Mouse (Mus musculus): ENCODE measurements around the gene Asb2. TPM values are rescaled to one million over a fixed set of nuclear protein-coding genes. Genes with fewer than 3 reads are reported as not detected.

Gene Asb2
- total and polyA plus RNA-seq, 3 experiments, result 3.0 to 5.3 (median 4.1) TPM

Other genes with a start within 250 kb of the Asb2 start
- gene Prima1, start 113.9 kb downstream of the Asb2 start, total RNA-seq (2012; rRNA removed), result not detected in 2 replicates
- gene Prima1, start 113.9 kb downstream of the Asb2 start, total RNA-seq (2014; rRNA removed), result not detected in 2 replicates
- not detected in 2 replicates for gene Prima1, start 113.9 kb downstream of the Asb2 start, polyA plus RNA-seq (2012; ENCODE audit: insufficient read length, low read depth)
- not detected in 2 replicates for gene Fam181a, start 45.0 kb downstream of the Asb2 start, total RNA-seq (2012; rRNA removed)
- gene Fam181a, start 45.0 kb downstream of the Asb2 start, total RNA-seq (2014; rRNA removed), result not detected in 2 replicates
- not detected in 2 replicates for gene Fam181a, start 45.0 kb downstream of the Asb2 start, polyA plus RNA-seq (2012; ENCODE audit: insufficient read length, low read depth)
- 5.4 and 11.5 TPM in 2 replicates for gene Otub2, start 32.7 kb upstream of the Asb2 start, total RNA-seq (2012; rRNA removed)
- gene Otub2, start 32.7 kb upstream of the Asb2 start, total RNA-seq (2014; rRNA removed), result 6.8 and 7.6 TPM in 2 replicates
- 3.0 and 3.1 TPM in 2 replicates for gene Otub2, start 32.7 kb upstream of the Asb2 start, polyA plus RNA-seq (2012; ENCODE audit: insufficient read length, low read depth)
- gene 9330161L09Rik, start 51.8 kb upstream of the Asb2 start, total RNA-seq (2012; rRNA removed), result 0.34 and 1.2 TPM in 2 replicates
- 0.24 and 0.50 TPM in 2 replicates for gene 9330161L09Rik, start 51.8 kb upstream of the Asb2 start, total RNA-seq (2014; rRNA removed)
- gene 9330161L09Rik, start 51.8 kb upstream of the Asb2 start, polyA plus RNA-seq (2012; ENCODE audit: insufficient read length, low read depth), result 0.33 and 0.54 TPM in 2 replicates
- gene Ddx24, start 69.8 kb upstream of the Asb2 start, total RNA-seq (2012; rRNA removed), result 76.2 and 91.3 TPM in 2 replicates
- 83.0 and 87.9 TPM in 2 replicates for gene Ddx24, start 69.8 kb upstream of the Asb2 start, total RNA-seq (2014; rRNA removed)
- gene Ddx24, start 69.8 kb upstream of the Asb2 start, polyA plus RNA-seq (2012; ENCODE audit: insufficient read length, low read depth), result 125 and 150 TPM in 2 replicates
- gene Ifi27, start 78.2 kb upstream of the Asb2 start, total RNA-seq (2012; rRNA removed), result 143 and 198 TPM in 2 replicates
- gene Ifi27, start 78.2 kb upstream of the Asb2 start, total RNA-seq (2014; rRNA removed), result 135 and 150 TPM in 2 replicates
- gene Ifi27, start 78.2 kb upstream of the Asb2 start, polyA plus RNA-seq (2012; ENCODE audit: insufficient read length, low read depth), result 132 and 142 TPM in 2 replicates
- 116 and 133 TPM in 2 replicates for gene Ifi27l2a, start 87.7 kb upstream of the Asb2 start, total RNA-seq (2012; rRNA removed)
- gene Ifi27l2a, start 87.7 kb upstream of the Asb2 start, total RNA-seq (2014; rRNA removed), result 262 and 289 TPM in 2 replicates
- 81.1 and 83.9 TPM in 2 replicates for gene Ifi27l2a, start 87.7 kb upstream of the Asb2 start, polyA plus RNA-seq (2012; ENCODE audit: insufficient read length, low read depth)
- gene Ifi27l2b, start 101.2 kb upstream of the Asb2 start, total RNA-seq (2012; rRNA removed), result not detected in 2 replicates
- not detected in 2 replicates for gene Ifi27l2b, start 101.2 kb upstream of the Asb2 start, total RNA-seq (2014; rRNA removed)
- not detected in 2 replicates for gene Ifi27l2b, start 101.2 kb upstream of the Asb2 start, polyA plus RNA-seq (2012; ENCODE audit: insufficient read length, low read depth)
- gene Ppp4r4, start 176.3 kb upstream of the Asb2 start, total RNA-seq (2012; rRNA removed), result 0.34 and 0.38 TPM in 2 replicates
- 0.54 and 0.68 TPM in 2 replicates for gene Ppp4r4, start 176.3 kb upstream of the Asb2 start, total RNA-seq (2014; rRNA removed)
- gene Ppp4r4, start 176.3 kb upstream of the Asb2 start, polyA plus RNA-seq (2012; ENCODE audit: insufficient read length, low read depth), result 0.42 and 1.7 TPM in 2 replicates